Mouse (Mus musculus): Measurements from ENCODE around the gene Obox1. TPM values are rescaled to one million over a fixed set of nuclear protein-coding genes. Genes with fewer than 3 reads are reported as not detected.

Obox1 gene
- not detected for polyA plus RNA-seq (2014; fragmentation: Illumina TruSeq; extraction: RNeasy Lipid Tissue Mini Kit (QIAGEN cat#74804); ENCODE audit: low read depth, low replicate concordance)

GRCm38 (mm10) chr7:15388421-15388998, at the start of gene Obox1, which contains the start of gene Obox2:
Gene Obox1, plus strand, starts transcription at chr7:15388948.
Gene Obox2, plus strand, starts transcription at chr7:15388721.

Other genes starting within 250 kb of the Obox1 start
- not detected for gene Obox2, start 227 bp upstream of the Obox1 start, polyA plus RNA-seq (2014; fragmentation: Illumina TruSeq; extraction: RNeasy Lipid Tissue Mini Kit (QIAGEN cat#74804); ENCODE audit: low read depth, low replicate concordance)